ENCODE assay signal across 8 mouse cellular contexts in genomic region chr2:12325417-12325816, GRCm38 (mm10). TPM values are rescaled to one million over a fixed set of nuclear protein-coding genes. Genes with fewer than 3 reads are reported as not detected.
DNase-seq lines count a peak whose midpoint lies in the region; ATAC-seq lines count a peak whose summit lies in the region.

No protein-coding gene starts in this region.

- H3K9ac ChIP-seq in embryonic facial prominence, embryonic 14.5 days (ENCODE audit: low read depth, low read length) = no peak overlapping the region
- H3K9ac ChIP-seq in heart, embryonic 16.5 days (ENCODE audit: low read length) = no peak overlapping the region
- no peak overlapping the region for H3K9ac ChIP-seq in forebrain, embryonic 13.5 days

- ATAC-seq in embryonic facial prominence, embryonic 14.5 days (ENCODE audit: low read depth) = peak; percentile 64
- ATAC-seq in heart, embryonic 16.5 days (replicated peaks; ENCODE audit: extremely low read depth, insufficient read depth, low FRiP score) = peak; percentile 87
- no peak for ATAC-seq in forebrain, embryonic 13.5 days
- ATAC-seq in activated CD4-positive, CD25-positive, alpha-beta regulatory T cell, adult 4 months = no peak

- 49% methylated on average over 6 of the region's 6 CpGs for WGBS in embryonic facial prominence, embryonic 14.5 days
- 90% methylated on average over 6 of the region's 6 CpGs for WGBS in embryonic facial prominence, embryonic 10.5 days
- WGBS in heart, embryonic 16.5 days = 42% methylated on average over 6 of the region's 6 CpGs
- 88% methylated on average over 6 of the region's 6 CpGs for WGBS in forebrain, embryonic 13.5 days

- H3K27ac ChIP-seq in embryonic facial prominence, embryonic 14.5 days (replicated peaks; ENCODE audit: low read depth, low read length) = peak overlapping the region; percentile 15; the same call in 1 of the 2 replicates
- H3K27ac ChIP-seq in embryonic facial prominence, embryonic 10.5 days (replicated peaks) = no peak overlapping the region
- H3K27ac ChIP-seq in heart, embryonic 16.5 days (ENCODE audit: low read length) = peak overlapping the region; percentile 70
- H3K27ac ChIP-seq in forebrain, embryonic 13.5 days = no peak overlapping the region

- no peak overlapping the region for H3K4me2 ChIP-seq in embryonic facial prominence, embryonic 14.5 days (ENCODE audit: low read depth, low read length)
- H3K4me2 ChIP-seq in heart, embryonic 16.5 days (ENCODE audit: low read depth, low read length) = no peak overlapping the region
- H3K4me2 ChIP-seq in forebrain, embryonic 13.5 days = no peak overlapping the region

- no peak overlapping the region for H3K4me3 ChIP-seq in embryonic facial prominence, embryonic 14.5 days (ENCODE audit: low read depth, low read length)
- H3K4me3 ChIP-seq in embryonic facial prominence, embryonic 10.5 days = no peak overlapping the region
- no peak overlapping the region for H3K4me3 ChIP-seq in heart, embryonic 16.5 days (ENCODE audit: low read length)
- no peak overlapping the region for H3K4me3 ChIP-seq in forebrain, embryonic 13.5 days

- H3K4me1 ChIP-seq in embryonic facial prominence, embryonic 14.5 days (ENCODE audit: control insufficient read depth, insufficient read depth, low read length) = peaks cover 30% of the 10 kb centered on the region
- H3K4me1 ChIP-seq in embryonic facial prominence, embryonic 10.5 days = peaks cover 23% of the 10 kb centered on the region
- peaks cover 14% of the 10 kb centered on the region for H3K4me1 ChIP-seq in heart, embryonic 16.5 days (ENCODE audit: control insufficient read depth, insufficient read depth, low read length)
- peaks cover 24% of the 10 kb centered on the region for H3K4me1 ChIP-seq in forebrain, embryonic 13.5 days

- no peaks in the 10 kb centered on the region for H3K27me3 ChIP-seq in embryonic facial prominence, embryonic 14.5 days (replicated peaks; ENCODE audit: control insufficient read depth, insufficient read depth, low read length)
- no peaks in the 10 kb centered on the region for H3K27me3 ChIP-seq in embryonic facial prominence, embryonic 10.5 days (replicated peaks; ENCODE audit: low read depth, poor library complexity, severe bottlenecking)
- no peaks in the 10 kb centered on the region for H3K27me3 ChIP-seq in heart, embryonic 16.5 days (ENCODE audit: control insufficient read depth, insufficient read depth, low read length)
- no peaks in the 10 kb centered on the region for H3K27me3 ChIP-seq in forebrain, embryonic 13.5 days

- H3K9me3 ChIP-seq in embryonic facial prominence, embryonic 14.5 days (ENCODE audit: control insufficient read depth, low read length) = no peaks in the 10 kb centered on the region
- no peaks in the 10 kb centered on the region for H3K9me3 ChIP-seq in embryonic facial prominence, embryonic 10.5 days
- no peaks in the 10 kb centered on the region for H3K9me3 ChIP-seq in heart, embryonic 16.5 days (replicated peaks; ENCODE audit: control insufficient read depth, low read length)
- H3K9me3 ChIP-seq in forebrain, embryonic 13.5 days (replicated peaks) = no peaks in the 10 kb centered on the region

- DNase-seq in embryonic facial prominence, embryonic 14.5 days (ENCODE audit: low spot score) = peak; percentile 85
- DNase-seq in embryonic facial prominence, embryonic 10.5 days (ENCODE audit: low spot score) = no peak
- DNase-seq in adrenal gland, postnatal 36 days = peak; percentile 87 to 88
- peak; percentile 85 for DNase-seq in lung, postnatal 36 days
- DNase-seq in frontal cortex, postnatal 25 days (ENCODE audit: low spot score in 2 of 2) = no peak

- H3K36me3 ChIP-seq in embryonic facial prominence, embryonic 14.5 days (ENCODE audit: control insufficient read depth, insufficient read depth, low read length) = no peaks in the 10 kb centered on the region
- no peaks in the 10 kb centered on the region for H3K36me3 ChIP-seq in embryonic facial prominence, embryonic 10.5 days (replicated peaks)
- no peaks in the 10 kb centered on the region for H3K36me3 ChIP-seq in heart, embryonic 16.5 days (ENCODE audit: control insufficient read depth, insufficient read depth)
- H3K36me3 ChIP-seq in forebrain, embryonic 13.5 days (ENCODE audit: poor library complexity, severe bottlenecking) = no peaks in the 10 kb centered on the region

RNA-seq across cellular contexts. Expression of gene Itga8, which starts 23.7 kb away (rescaled TPM):
- 15.7 and 16.4 TPM in 2 replicates for polyA plus RNA-seq in embryonic facial prominence, embryonic 14.5 days (2014; fragmentation: Nextera tagmentation; extraction: Ambion mirVana)
- 8.0 and 8.3 TPM in 2 replicates for polyA plus RNA-seq in embryonic facial prominence, embryonic 10.5 days (2016; fragmentation: Nextera tagmentation; extraction: Ambion mirVana)
- 10 to 100 TPM; 20.8 to 24.1 TPM for total RNA-seq in adrenal gland, postnatal 36 days (2021)
- polyA plus RNA-seq in heart, embryonic 16.5 days (2015; fragmentation: Nextera tagmentation; extraction: Ambion mirVana) = 8.9 and 12.4 TPM in 2 replicates
- 1.7 and 2.0 TPM in 2 replicates for polyA plus RNA-seq in forebrain, embryonic 13.5 days (2015; fragmentation: Nextera tagmentation; extraction: Ambion mirVana)
- polyA plus RNA-seq in activated CD4-positive, CD25-positive, alpha-beta regulatory T cell, adult 4 months (2017; shearing (Covaris generic)) = not detected

Comparison
In these comparisons a context has a peak if more than half of its experiments do, and no peak if none do; other contexts are left out.
1. DNase-seq: peak in embryonic facial prominence, embryonic 14.5 days (single experiment), adrenal gland, postnatal 36 days (2 of 2) and lung, postnatal 36 days (single experiment); none in embryonic facial prominence, embryonic 10.5 days (single experiment) and frontal cortex, postnatal 25 days (0 of 2).
2. H3K27ac ChIP-seq: peak in embryonic facial prominence, embryonic 14.5 days (single experiment) and heart, embryonic 16.5 days (single experiment); none in embryonic facial prominence, embryonic 10.5 days (single experiment) and forebrain, embryonic 13.5 days (single experiment).
3. ATAC-seq: peak in embryonic facial prominence, embryonic 14.5 days (single experiment) and heart, embryonic 16.5 days (single experiment); none in forebrain, embryonic 13.5 days (single experiment) and activated CD4-positive, CD25-positive, alpha-beta regulatory T cell, adult 4 months (single experiment).